Mouse (Mus musculus) left cerebral cortex, postnatal 25 days (tissue): ENCODE data around the gene Utrn. TPM values are rescaled to one million over a fixed set of nuclear protein-coding genes. Genes with fewer than 3 reads are reported as not detected.

Experiments
- DNase-seq, 2 experiments: peaks; one replicate each; pipeline ENCODE4 v3.0.0; 2022; ENCODE audit warnings: low spot score in 2 of 2, mixed read lengths in 1 of 2
- intact Hi-C: fragments of 180-260 bp; cut with DNase I; formaldehyde crosslinking; loops from one replicate; pipeline ENCODE4 v1.15.1; 2025
- total RNA-seq, 2 experiments: library from RNA; stranded (reverse); gene quantifications; 2 replicates each; pipeline ENCODE4 v1.2.3; 2021

Gene Utrn
- total RNA-seq, 2 experiments from 2014 or later = 53.8 to 58.0 TPM

DNA sequence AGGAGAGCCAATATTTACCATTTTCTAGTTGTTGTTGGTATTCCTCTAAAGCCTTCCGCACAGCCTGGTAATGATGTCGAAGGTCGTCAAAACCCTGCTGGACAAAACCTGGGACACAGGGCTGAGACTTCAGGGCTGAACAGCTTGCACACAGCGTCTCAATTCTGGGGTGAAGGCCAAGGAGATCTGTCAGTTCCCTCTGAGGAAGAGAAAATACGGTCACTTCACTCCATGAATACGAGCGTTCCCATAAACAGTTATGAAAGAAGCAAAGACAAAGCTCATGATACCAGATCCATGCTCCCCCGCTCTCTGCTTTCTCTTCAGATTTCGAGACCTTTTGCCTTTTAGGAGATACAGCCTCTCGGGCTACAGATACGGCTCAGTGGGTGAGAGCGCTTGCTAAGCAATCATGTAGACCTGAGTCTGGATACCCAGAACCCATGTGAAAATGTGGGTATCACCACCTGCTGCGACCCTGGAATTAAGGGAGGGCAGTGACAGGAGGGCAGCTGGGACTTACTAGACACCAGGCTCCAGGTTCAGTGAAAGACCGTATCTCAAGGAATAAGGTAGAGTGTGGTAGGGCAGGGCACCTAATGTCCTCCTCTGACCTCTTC is 155.8 kb downstream of the Utrn start:
- DNase-seq = no peak
- intact Hi-C loops = no loop called here

DNA sequence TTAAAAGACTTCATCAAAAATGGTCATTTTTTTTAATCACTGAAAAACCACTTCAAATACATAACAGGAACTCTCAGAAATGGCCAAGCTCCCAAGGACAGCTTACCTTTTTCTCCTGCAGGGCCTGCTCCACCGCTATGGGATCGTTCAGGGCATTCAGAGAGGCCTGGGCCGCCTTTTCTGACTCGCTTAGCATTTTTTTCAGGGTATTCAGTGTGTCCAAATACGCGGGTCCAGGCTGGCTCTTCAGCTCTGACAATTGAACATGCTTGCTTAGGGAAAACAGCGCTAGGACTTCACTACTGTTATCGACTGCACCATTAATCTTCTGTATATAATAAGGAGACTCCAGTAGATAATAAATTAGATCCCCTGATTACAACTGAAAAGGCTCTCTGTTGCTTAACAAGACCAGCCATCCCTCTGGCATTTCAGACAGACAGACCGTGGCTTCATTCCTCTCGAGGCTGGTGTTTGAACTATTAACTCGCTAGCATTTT is 157.8 kb downstream of the Utrn start:
- intact Hi-C loops = no loop called here
- DNase-seq = no peak

DNA sequence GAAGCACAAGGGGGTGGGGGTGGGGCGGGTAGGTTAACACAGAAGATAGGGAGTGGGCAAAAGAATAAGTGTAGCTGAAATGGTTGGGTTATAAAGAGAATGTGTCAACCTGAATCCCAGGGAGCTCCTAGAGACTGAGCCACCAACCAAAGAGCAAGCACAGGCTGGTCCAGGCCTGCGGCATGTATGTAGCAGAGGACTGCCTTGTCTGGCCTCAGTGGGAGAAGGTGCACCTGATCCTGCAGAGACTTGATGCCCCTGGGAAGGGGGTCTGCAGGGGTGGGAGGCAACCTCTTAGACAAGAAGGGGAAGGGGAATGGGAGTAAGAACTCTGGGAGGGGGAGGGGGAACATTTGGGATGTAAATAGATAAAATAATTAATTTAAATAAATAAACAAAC is 162.6 kb downstream of the Utrn start:
- DNase-seq = no peak
- intact Hi-C loops = no loop called here

GRCm38 (mm10) chr10:12705990-12706389 is 163.2 kb downstream of the Utrn start:
- intact Hi-C loops = no loop called here

GRCm38 (mm10) chr10:12704290-12704689 is 164.9 kb downstream of the Utrn start:
- intact Hi-C loops = no loop called here
- no peak for DNase-seq

More at GRCm38 (mm10) chr10:12705990-12706389, 163.2 kb downstream of the Utrn start:
- DNase-seq = no peak

DNA sequence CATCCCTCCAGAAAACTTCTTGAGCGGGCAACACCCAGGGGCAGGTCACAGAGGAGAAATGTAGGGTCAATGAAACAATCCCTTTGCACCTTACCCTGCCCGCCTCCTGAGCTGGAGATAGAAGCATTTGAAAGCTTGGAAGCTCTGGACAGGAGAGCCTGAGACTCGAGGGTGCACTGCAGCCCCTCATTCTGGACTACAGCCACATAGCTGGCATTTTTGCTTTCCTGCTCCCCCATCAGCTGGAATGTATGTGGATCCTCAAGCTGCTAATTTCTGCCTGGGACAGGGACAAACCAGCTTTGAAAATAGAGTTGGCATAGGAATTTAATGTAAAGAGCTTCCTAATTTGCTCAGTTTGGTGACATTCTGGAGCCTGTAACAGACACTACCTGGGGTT is 165.6 kb downstream of the Utrn start:
- intact Hi-C loops = no loop called here
- no peak for DNase-seq

DNA sequence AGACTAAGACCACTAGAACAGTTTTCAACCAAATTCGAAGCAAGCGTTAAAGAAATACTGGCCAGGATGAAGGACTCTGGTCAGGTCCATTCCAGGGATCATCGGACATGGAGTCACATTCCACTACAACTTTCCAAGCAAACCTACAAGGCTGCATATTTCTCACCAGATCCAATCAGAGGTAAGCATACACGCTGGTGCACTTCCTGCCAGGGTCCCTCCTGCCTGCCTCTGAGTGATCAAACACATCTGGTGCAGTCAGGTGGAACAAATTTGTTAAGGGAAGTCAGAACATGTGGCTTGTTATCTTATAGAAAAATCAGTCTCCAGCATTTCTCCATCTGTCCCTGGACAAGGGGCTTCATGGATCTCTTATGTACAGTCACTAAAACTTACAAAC is 167.0 kb downstream of the Utrn start:
- intact Hi-C loops = no loop called here
- DNase-seq = no peak

GRCm38 (mm10) chr10:12701694-12702093 is 167.5 kb downstream of the Utrn start:
- intact Hi-C loops = no loop called here
- no peak for DNase-seq

- intact Hi-C loops = no loop called here
- DNase-seq = no peak
Observed at GRCm38 (mm10) chr10:12700576-12700975, 168.6 kb downstream of the Utrn start.

DNA sequence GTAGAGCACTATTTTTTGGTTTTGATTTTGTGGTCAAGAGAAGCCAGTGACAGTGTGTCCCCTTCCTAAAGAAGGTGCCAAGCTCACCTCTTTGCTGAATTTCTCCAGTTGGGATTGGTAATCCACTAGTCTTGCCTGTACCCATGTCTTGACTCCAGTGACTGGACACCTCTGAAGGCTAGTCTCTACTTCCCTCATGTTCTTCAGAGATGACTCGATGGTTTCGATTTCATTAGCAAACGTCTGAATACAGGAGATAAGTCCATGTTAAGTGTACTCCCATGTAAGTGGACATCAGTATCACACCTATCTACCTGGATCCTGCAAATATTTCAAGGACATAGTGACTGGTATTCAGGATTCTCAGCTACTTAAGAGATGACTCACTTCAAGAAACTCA is 171.3 kb downstream of the Utrn start:
- intact Hi-C loops = no loop called here
- no peak for DNase-seq

DNA sequence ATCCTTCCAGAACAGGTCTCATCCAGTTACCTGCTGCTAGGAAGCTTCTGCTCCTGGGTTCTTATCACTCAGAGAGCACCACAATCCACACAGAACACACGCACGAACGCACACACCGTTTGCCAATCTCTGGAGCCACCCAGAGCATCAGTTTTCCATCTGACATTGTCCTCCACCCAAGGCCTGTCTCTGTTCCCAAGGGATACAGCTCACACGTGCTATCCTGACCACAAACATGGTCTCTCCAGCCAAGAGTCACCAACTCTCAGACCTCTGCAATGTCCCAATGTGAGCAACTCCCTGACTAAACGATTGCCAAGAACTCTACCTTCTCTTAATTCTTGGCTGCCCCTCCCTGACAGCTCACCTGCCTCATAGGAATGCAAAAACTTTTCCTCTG is 172.5 kb downstream of the Utrn start:
- DNase-seq = no peak
- intact Hi-C loops = no loop called here

- intact Hi-C loops = loop anchor here (5.0 kb wide), 2 partner anchors 228 to 303 kb away; no protein-coding TSS in a partner anchor
- DNase-seq = no peak
Observed at GRCm38 (mm10) chr10:12694774-12695173, 174.4 kb downstream of the Utrn start.

DNA sequence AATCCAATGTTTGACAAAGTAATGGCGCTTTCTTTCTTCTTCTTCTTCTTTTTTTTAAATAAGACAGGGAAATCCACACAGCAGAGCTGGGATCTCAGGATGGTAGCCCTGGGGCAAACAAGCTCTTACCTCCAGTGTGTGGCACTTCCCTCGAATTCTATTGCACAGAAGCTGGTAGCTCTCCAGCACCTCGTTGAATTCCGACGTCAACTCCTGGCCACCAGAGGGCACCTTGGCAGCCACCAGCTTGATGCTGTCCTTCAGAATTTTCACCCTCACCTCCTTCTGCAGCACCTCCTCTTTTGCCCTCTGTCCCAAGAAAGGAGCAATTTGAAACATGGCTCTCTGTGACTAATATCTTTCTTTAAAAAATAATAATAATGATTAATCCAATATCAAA is 178.6 kb downstream of the Utrn start:
- intact Hi-C loops = loop anchor here (5.0 kb wide), 2 partner anchors 232 to 307 kb away; no protein-coding TSS in a partner anchor
- DNase-seq = peak; percentile 47 to 73

- intact Hi-C loops = no loop called here
- DNase-seq = no peak
Observed at GRCm38 (mm10) chr10:12685683-12686082, 183.5 kb downstream of the Utrn start.

- peak; percentile 9 to 67 for DNase-seq
- intact Hi-C loops = no loop called here
Observed at GRCm38 (mm10) chr10:12684018-12684417, 185.1 kb downstream of the Utrn start.

DNA sequence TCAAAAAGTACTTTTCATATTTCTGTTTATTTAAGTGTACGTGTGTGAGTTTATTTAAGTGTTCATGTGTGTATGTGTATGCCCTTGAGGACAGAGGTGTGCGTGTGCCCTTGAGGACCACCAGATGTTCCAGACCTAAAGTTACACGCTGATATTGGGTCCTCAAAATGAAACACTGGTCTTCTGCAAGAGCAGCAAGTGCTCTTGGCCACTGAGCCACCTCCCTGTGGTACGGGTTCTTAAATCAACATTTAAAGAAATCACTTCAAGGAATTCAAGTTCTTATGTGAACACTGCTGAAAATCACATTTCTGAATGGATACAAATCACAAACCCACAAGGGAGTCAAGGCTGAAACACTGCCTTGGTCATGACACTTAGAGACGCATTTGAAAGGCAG is 195.9 kb downstream of the Utrn start:
- intact Hi-C loops = no loop called here
- DNase-seq = no peak

- no peak for DNase-seq
- intact Hi-C loops = no loop called here
Observed at GRCm38 (mm10) chr10:12671608-12672007, 197.6 kb downstream of the Utrn start.

DNA sequence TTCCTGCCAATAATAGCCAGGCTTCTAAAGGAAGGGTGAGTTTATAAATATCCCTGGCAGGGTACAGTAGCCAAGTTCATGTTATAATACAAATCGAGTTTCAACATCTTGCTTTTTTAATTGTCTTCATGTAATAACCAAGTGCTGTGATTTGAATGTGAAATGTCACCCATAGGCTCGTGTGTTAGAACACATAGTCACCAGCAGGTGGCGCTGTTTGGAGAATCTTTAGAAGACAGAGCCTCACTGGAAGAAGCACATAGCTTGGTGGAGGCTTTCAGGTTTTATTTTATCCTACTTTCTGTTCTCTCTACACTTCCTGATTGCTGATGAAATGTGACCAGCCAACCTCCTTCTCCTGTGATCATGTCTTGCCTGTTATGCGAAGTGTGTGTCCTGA is 207.1 kb downstream of the Utrn start:
- intact Hi-C loops = no loop called here
- DNase-seq = no peak

- intact Hi-C loops = no loop called here
- no peak for DNase-seq
Observed at GRCm38 (mm10) chr10:12658023-12658744, 211.0 kb downstream of the Utrn start.

GRCm38 (mm10) chr10:12652988-12653387 is 216.2 kb downstream of the Utrn start:
- no peak for DNase-seq
- intact Hi-C loops = no loop called here

- intact Hi-C loops = no loop called here
Observed at GRCm38 (mm10) chr10:12646119-12646518, 223.0 kb downstream of the Utrn start.

More at GRCm38 (mm10) chr10:12646119-12646518, 223.0 kb downstream of the Utrn start:
- DNase-seq = no peak
